Mouse (Mus musculus) liver, embryonic 11.5 days (tissue): ENCODE measurements around the gene Ctnna2. TPM values are rescaled to one million over a fixed set of nuclear protein-coding genes. Genes with fewer than 3 reads are reported as not detected.

Source experiments
- ATAC-seq: fragments of 200-750 bp; cut with Nextera tagmentation; replicated peaks from 2 replicates; pipeline ENCODE4 v1.8.0; 2017; ENCODE audit warnings: moderate number of reproducible peaks, mild to moderate bottlenecking, moderate TSS enrichment, moderate library complexity; ENCODE audit not compliant: low FRiP score
- DNase-seq: peaks from one replicate; pipeline ENCODE4 v3.0.0-alpha.2; 2017; ENCODE audit warnings: low spot score
- H3K27ac ChIP-seq: fragments of 300-500 bp; sonication (generic); 2 replicates; pipeline ENCODE4 v1.5.1; 2014; ENCODE audit warnings: mild to moderate bottlenecking, low read depth, low read length, control low read depth
- H3K27me3 ChIP-seq: fragments of 300-500 bp; sonication (generic); replicated peaks from 2 replicates; pipeline ENCODE4 v1.6.1; 2014; ENCODE audit warnings: low read length, mixed read lengths; ENCODE audit not compliant: control insufficient read depth, insufficient read depth
- H3K36me3 ChIP-seq: fragments of 300-500 bp; sonication (generic); 2 replicates; pipeline ENCODE4 v1.6.1; 2014; ENCODE audit warnings: mild to moderate bottlenecking, low read length, moderate library complexity, mixed read lengths; ENCODE audit not compliant: control insufficient read depth, insufficient read depth
- H3K4me1 ChIP-seq: fragments of 300-500 bp; sonication (generic); replicated peaks from 2 replicates; pipeline ENCODE4 v1.6.1; 2014; ENCODE audit warnings: low read length, mixed read lengths; ENCODE audit not compliant: control insufficient read depth, insufficient read depth
- H3K4me2 ChIP-seq: fragments of 300-500 bp; sonication (generic); 2 replicates; pipeline ENCODE4 v1.6.1; 2014; ENCODE audit warnings: mild to moderate bottlenecking, control low read depth, moderate library complexity
- H3K4me3 ChIP-seq: fragments of 300-500 bp; sonication (generic); 2 replicates; pipeline ENCODE4 v1.5.1; 2014; ENCODE audit warnings: low read depth, low read length, control low read depth
- H3K9ac ChIP-seq: fragments of 300-500 bp; sonication (generic); 2 replicates; pipeline ENCODE4 v1.6.1; 2014; ENCODE audit warnings: low read depth, low read length, control low read depth
- H3K9me3 ChIP-seq: fragments of 300-500 bp; sonication (generic); 2 replicates; pipeline ENCODE4 v1.6.1; 2016; ENCODE audit warnings: low read length, inconsistent platforms, mixed read lengths; ENCODE audit not compliant: control insufficient read depth
- WGBS: fragments of 180-500 bp; shearing (Covaris S2); extraction: QIAGEN DNeasy Blood & Tissue Kit; methylation state at CpG from one replicate; pipeline ENCODE4 v1.1.7; 2014; 5-methylcytosine and 5-hydroxymethylcytosine counted together
- polyA plus RNA-seq: library from polyadenylated mRNA; unstranded; fragments of >200 nt; fragmentation: Nextera tagmentation; extraction: Ambion mirVana; gene quantifications from 2 replicates; pipeline ENCODE4 v1.2.1, GENCODE M21; 2014

Gene Ctnna2
- polyA plus RNA-seq, 1 experiment from 2014 or later: 1.9 TPM

- Histone ChIP-seq H3K4me2 (no peak overlapping the region), H3K4me1 (no peaks in the 10 kb centered on the region), H3K27me3 (no peaks in the 10 kb centered on the region), H3K36me3 (no peaks in the 10 kb centered on the region), H3K9ac (no peak overlapping the region), H3K27ac (no peak overlapping the region), H3K4me3 (no peak overlapping the region), H3K9me3 (no peaks in the 10 kb centered on the region)
- DNase-seq: no peak
- WGBS: 83% methylated on average over 10 of the region's 10 CpGs
- ATAC-seq: no peak
Observed at GRCm38 (mm10) chr6:77768357-77769103, 211.0 kb downstream of the Ctnna2 start.

- DNase-seq (no peak), ATAC-seq (peak; percentile 58; the same call in 1 of the 2 replicates)
- Histone ChIP-seq H3K4me2 (no peak overlapping the region), H3K27ac (no peak overlapping the region), H3K36me3 (no peaks in the 10 kb centered on the region), H3K4me1 (no peaks in the 10 kb centered on the region), H3K9me3 (no peaks in the 10 kb centered on the region), H3K9ac (no peak overlapping the region), H3K27me3 (no peaks in the 10 kb centered on the region), H3K4me3 (no peak overlapping the region)
- 61% methylated on average over 3 of the region's 3 CpGs for WGBS
Observed at GRCm38 (mm10) chr6:77758164-77758563, 221.3 kb downstream of the Ctnna2 start.

GRCm38 (mm10) chr6:77745426-77745825 lies 234.1 kb downstream of the Ctnna2 start:
- WGBS: 80% methylated on average over 5 of the region's 5 CpGs
- no peaks in the 10 kb centered on the region for H3K9me3 ChIP-seq
- no peak overlapping the region for H3K4me3 ChIP-seq
- H3K4me2 ChIP-seq: no peak overlapping the region
- no peaks in the 10 kb centered on the region for H3K36me3 ChIP-seq
- no peak overlapping the region for H3K27ac ChIP-seq
- H3K9ac ChIP-seq: no peak overlapping the region
- no peak for ATAC-seq
- no peaks in the 10 kb centered on the region for H3K27me3 ChIP-seq
- H3K4me1 ChIP-seq: no peaks in the 10 kb centered on the region
- no peak for DNase-seq

- Histone ChIP-seq H3K4me1 (no peaks in the 10 kb centered on the region), H3K27ac (no peak overlapping the region), H3K9ac (no peak overlapping the region), H3K9me3 (no peaks in the 10 kb centered on the region), H3K4me2 (no peak overlapping the region), H3K27me3 (no peaks in the 10 kb centered on the region), H3K4me3 (no peak overlapping the region), H3K36me3 (no peaks in the 10 kb centered on the region)
- ATAC-seq: no peak
- DNase-seq: no peak
Observed at GRCm38 (mm10) chr6:77743651-77744050, 235.8 kb downstream of the Ctnna2 start.

- Histone ChIP-seq H3K4me3 (no peak overlapping the region), H3K27ac (no peak overlapping the region), H3K4me1 (no peaks in the 10 kb centered on the region), H3K9me3 (no peaks in the 10 kb centered on the region), H3K4me2 (no peak overlapping the region), H3K9ac (no peak overlapping the region), H3K27me3 (no peaks in the 10 kb centered on the region), H3K36me3 (no peaks in the 10 kb centered on the region)
- ATAC-seq (no peak), DNase-seq (no peak)
- WGBS: 81% methylated on average over 1 of the region's 1 CpGs
Observed at GRCm38 (mm10) chr6:77742988-77743387, 236.5 kb downstream of the Ctnna2 start.

- no peak for DNase-seq
- H3K36me3 ChIP-seq: no peaks in the 10 kb centered on the region
- H3K4me3 ChIP-seq: no peak overlapping the region
- H3K9me3 ChIP-seq: no peaks in the 10 kb centered on the region
- no peaks in the 10 kb centered on the region for H3K4me1 ChIP-seq
- H3K4me2 ChIP-seq: no peak overlapping the region
- no peak overlapping the region for H3K27ac ChIP-seq
- no peaks in the 10 kb centered on the region for H3K27me3 ChIP-seq
- WGBS: 64% methylated on average over 4 of the region's 4 CpGs
- no peak for ATAC-seq
- H3K9ac ChIP-seq: no peak overlapping the region
Observed at GRCm38 (mm10) chr6:77738640-77739039, 240.9 kb downstream of the Ctnna2 start.

GRCm38 (mm10) chr6:77724952-77725299 lies 254.6 kb downstream of the Ctnna2 start:
- Histone ChIP-seq H3K27me3 (no peaks in the 10 kb centered on the region), H3K36me3 (no peaks in the 10 kb centered on the region), H3K4me1 (no peaks in the 10 kb centered on the region), H3K9me3 (no peaks in the 10 kb centered on the region), H3K4me3 (no peak overlapping the region), H3K4me2 (no peak overlapping the region), H3K9ac (no peak overlapping the region), H3K27ac (no peak overlapping the region)
- DNase-seq (no peak), ATAC-seq (no peak)
- WGBS: 76% methylated on average over 2 of the region's 2 CpGs

GRCm38 (mm10) chr6:77724042-77724951 lies 255.2 kb downstream of the Ctnna2 start:
- Histone ChIP-seq H3K9ac (no peak overlapping the region), H3K9me3 (no peaks in the 10 kb centered on the region), H3K4me3 (no peak overlapping the region), H3K27me3 (no peaks in the 10 kb centered on the region), H3K27ac (no peak overlapping the region), H3K4me1 (no peaks in the 10 kb centered on the region), H3K4me2 (no peak overlapping the region), H3K36me3 (no peaks in the 10 kb centered on the region)
- 70% methylated on average over 5 of the region's 5 CpGs for WGBS
- DNase-seq (no peak), ATAC-seq (no peak)

GRCm38 (mm10) chr6:77694093-77694492 lies 285.4 kb downstream of the Ctnna2 start:
- no peak for DNase-seq

More at GRCm38 (mm10) chr6:77694093-77694492, 285.4 kb downstream of the Ctnna2 start:
- Histone ChIP-seq H3K9ac (no peak overlapping the region), H3K4me2 (no peak overlapping the region), H3K27me3 (no peaks in the 10 kb centered on the region), H3K9me3 (no peaks in the 10 kb centered on the region), H3K4me1 (no peaks in the 10 kb centered on the region), H3K4me3 (no peak overlapping the region), H3K27ac (no peak overlapping the region), H3K36me3 (no peaks in the 10 kb centered on the region)
- no peak for ATAC-seq
